Mouse (Mus musculus): ENCODE measurements around the gene Duoxa1. TPM values are rescaled to one million over a fixed set of nuclear protein-coding genes. Genes with fewer than 3 reads are reported as not detected.

Duoxa1 gene
- total RNA-seq, 2 experiments from 2014 or later, result not detected

DNA sequence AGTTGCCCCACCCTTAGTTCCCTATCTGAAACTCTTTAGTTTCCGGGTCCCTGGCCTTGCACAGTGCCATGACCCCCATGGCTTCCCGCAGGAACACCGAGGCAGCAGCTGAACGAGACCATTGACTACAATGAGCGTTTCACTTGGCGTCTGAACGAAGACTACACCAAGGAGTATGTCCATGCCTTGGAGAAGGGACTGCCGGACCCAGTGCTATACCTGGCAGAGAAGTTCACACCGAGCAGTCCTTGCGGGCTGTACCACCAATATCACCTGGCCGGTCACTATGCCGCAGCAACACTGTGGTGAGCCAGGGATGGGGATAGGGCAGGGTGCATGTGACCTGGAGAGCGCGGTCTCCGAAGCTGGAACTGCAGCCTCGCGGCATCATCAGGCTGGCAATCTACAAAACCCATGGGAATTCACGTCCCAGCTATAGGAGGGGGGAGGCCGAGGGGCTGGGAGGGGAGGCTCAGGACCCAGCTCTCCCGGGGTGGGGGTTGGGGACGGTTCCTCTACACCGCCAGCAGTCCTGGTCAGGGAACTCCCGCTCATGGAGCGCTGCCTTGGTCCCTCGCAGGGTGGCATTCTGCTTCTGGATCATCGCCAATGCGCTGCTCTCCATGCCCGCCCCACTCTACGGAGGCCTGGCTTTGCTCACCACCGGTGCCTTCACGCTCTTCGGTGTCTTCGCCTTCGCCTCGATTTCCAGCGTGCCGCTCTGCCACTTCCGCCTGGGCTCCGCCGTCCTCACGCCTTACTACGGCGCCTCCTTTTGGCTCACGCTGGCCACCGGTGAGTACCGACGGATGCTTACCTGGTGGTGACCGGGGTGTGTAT, 12.2 kb downstream of the Duoxa1 start:
- intact Hi-C loops (cut with DNase I), result loop anchor here (5.0 kb wide), 1 partner anchor 109 kb away; no protein-coding TSS in a partner anchor
- DNase-seq (ENCODE audit: low spot score in 2 of 2), result peak; percentile 26 to 36

DNA sequence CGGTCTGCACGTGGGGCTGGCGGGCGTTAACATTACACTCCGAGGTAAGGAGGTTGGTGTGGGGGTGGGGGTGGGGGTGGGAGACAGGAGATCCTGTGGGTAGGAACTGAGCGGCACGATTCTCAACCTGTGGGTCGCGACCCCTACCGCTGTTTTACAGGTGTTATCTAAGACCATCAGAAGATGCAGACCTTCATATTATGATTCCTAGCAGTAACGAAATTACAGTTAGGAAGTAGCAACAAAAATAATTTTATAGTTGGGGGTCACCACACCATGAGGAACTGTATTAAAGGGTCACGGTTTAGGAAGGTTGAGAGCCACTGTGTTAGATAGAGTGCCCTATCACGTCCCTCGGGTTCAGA, 12.9 kb downstream of the Duoxa1 start:
- intact Hi-C loops (cut with DNase I), result loop anchor here (5.0 kb wide), 1 partner anchor 108 kb away; no protein-coding TSS in a partner anchor
- DNase-seq (ENCODE audit: low spot score in 2 of 2), result no peak

DNA sequence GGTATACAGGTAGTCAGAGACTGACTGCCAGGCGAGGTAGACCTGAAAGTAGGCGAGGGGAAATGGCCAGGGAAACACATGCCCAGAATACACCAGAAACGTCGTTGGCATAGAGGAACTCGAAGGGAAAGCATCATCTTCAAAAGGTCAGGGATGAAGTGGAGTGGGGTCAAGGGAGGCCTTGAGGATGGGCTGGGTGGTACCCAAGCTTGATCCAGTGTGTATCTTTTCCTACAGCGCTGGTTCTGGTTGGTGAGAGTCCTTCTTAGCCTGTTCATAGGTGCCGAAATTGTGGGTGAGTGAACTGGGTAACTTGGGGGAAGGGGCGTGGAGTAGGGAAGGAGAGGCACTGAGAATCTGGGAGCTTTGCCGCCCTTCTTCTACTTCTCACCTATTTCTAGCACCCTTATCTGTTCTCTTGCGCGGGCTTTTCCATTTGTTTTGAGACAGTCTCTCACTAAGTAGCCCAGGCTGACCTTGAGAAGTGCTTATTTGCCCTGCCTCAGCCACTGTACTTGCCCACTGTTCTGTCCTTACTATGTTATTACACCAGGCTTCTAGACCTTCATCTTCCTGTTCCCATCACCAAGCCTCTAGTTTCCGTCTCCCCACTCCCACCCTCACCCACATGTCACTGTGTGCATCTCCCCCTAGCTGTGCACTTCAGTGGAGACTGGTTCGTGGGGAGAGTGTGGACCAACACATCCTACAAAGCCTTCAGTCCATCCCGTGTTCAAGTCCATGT, 13.4 kb downstream of the Duoxa1 start:
- intact Hi-C loops (cut with DNase I), result loop anchor here (5.0 kb wide), 1 partner anchor 108 kb away; no protein-coding TSS in a partner anchor

DNA sequence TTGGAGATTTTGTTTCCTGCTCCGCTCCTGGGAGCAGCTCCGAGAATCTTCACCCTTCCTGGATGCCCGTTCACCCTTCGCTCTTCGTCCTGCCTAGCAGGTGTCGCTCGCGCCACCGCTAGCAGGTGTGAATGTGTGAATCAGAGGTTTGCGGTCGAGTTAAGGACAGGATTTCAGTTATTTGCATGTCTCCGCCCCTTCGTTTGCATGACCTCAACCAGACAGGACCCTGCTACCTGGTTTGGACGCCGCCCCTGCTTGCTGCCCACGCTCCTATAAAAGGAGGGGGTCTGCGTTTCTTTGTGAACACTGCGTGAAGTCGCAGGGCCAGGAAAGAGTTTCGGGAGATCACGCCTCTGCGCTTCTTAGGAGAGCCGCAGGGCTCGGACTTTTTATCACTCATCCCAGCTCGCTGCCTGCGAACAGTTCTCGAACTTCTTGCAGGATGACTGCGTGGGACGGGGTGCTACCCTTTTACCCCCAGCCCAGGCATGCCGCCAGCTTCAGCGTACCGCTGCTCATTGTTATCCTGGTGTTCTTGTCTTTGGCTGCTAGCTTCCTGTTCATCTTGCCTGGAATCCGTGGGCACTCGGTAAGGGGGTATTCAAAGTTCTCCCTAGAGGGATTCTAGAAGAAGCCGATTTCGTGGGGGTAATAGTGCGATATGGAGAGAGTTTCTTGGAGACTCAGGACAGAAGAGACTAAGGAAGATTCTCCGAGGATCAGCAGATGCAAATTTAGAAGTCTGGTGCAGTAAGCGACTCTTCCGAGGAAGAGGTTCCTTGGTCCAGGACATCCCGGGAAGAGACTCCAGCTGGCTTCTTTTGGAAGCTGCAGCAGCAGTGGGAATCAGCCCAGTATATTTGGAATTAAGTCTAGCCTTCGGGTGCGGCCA, 14.7 kb downstream of the Duoxa1 start, which contains the start of gene Duoxa2:
TSS of gene Duoxa2 (plus strand) at position 305 of the 895 bp plus-strand sequence.
- no peak for DNase-seq (ENCODE audit: low spot score in 2 of 2)
- intact Hi-C loops (cut with DNase I), result no loop called here

More for the DNA sequence above, 13.4 kb downstream of the Duoxa1 start:
- DNase-seq (ENCODE audit: low spot score in 2 of 2), result no peak

DNA sequence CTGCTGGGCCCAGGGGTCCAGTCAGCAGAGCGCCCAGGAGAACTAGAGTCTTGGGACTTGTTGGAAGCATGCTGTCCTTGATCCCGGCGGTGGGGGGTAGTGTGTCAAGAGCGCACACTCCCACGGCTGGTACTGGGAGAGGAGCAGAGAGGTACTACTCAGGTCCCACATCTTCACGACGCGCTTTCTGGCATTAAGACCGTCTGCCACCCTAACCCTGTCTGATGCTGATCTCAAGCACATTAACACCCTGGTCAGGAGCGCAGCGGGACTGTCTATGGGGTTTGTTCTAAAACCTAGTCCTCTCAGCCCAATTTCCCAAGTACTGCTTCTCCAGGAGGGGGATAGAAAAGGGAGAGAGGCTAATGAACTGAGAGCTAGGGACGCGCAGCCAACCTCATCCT, 15.4 kb downstream of the Duoxa1 start, which contains the start of gene Duox2:
TSS of gene Duox2 (minus strand) at position 354 of the 404 bp plus-strand sequence.
- intact Hi-C loops (cut with DNase I), result no loop called here
- DNase-seq (ENCODE audit: low spot score in 2 of 2), result no peak

DNA sequence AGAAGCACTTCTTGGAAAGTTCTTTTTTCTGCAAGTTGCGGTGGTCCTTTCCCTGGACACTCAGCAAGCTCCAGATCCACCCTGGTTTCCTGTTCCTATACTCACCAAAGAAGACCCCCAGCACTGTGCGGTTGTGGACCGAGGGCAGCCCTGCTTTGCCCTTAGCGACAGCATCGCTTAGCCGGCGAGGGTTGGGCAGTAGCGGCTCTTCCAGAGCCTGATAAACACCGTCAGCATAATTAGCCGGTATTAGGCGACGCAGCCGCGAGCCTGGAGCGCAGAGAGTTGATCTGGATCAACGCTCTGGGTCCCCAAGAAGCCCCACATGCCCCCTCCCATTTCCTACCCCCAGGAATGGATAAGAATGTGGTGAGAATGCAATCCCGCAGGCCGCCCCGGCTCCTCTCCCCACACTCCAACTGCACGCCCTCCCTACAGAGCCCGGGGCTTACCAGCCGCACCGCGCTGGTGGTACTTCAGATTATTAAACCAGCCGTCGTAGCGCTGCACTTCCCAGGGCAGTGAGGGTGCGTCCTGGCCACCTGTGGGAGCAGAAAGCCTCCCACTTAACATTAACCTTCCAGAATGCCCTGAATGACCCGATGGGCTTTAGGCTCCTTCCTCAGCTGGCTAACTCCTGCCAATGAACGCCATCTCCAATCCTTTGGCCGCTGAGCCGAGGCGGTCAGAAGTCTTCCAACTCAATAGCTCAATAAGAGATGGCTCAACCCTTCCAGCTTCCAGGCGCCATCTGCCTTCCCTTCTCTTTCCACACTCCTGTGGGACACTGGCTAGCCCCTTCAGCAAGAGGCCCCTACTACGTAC, 16.0 kb downstream of the Duoxa1 start:
- DNase-seq (ENCODE audit: low spot score in 2 of 2), result no peak
- intact Hi-C loops (cut with DNase I), result no loop called here

DNA sequence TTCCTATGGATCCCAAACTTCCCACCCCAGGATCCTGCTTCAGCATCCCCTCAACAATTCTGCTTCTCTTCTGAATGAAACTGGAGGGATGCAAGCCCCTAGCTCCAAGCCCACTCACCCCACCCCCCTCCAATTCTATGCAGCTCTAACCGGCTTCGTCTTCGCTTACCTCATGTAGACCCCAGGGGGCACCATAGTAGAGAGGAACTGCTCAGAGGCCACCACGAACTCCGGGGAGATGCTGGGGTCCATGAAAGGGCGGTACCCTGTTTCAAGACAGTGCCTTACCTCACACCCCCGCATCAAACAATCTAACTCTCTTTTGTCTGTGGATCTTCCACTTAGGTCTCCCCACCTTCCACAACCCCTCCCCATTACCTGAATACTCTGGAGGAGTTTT, 18.6 kb downstream of the Duoxa1 start:
- intact Hi-C loops (cut with DNase I), result no loop called here
- no peak for DNase-seq (ENCODE audit: low spot score in 2 of 2)

DNA sequence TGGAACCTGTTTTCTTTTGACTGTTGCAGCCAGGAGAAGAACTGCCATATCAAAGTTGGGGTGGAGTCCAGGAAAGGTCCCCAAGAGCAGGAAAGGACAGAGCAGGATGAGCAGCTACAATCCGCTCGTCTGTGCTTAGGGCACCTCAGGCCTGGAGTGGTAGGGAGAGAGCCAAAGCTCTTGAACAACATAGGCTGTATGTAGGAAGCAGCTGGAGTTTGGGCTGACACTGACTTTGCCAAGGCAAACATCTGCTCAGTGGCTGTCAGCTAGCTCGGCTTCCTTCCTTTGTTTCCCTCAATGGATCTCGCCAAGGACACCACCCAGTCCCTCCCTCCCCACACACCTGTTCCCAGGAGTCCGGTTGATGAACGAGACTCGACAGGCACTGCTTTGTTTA, 27.4 kb downstream of the Duoxa1 start:
- DNase-seq (ENCODE audit: low spot score in 2 of 2), result no peak
- intact Hi-C loops (cut with DNase I), result no loop called here

DNA sequence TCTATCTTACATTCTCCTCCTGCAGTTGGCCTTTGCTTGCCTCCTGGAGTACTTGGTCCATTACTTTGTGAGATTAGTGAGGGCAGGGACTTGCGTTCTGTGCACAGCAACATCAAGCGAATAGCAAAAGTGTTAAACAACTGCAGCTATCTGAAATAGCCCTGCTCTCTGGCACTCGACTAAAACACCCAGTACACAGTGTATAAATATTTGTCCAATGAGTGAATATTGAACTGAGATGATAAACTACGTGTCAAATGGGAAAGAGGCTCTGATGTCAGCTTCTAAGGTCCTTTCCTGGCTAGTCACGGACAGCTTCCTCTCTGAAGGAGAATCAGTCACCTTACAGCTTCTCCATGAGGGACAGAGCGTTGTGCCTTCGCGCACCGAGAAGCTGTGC, 29.4 kb downstream of the Duoxa1 start:
- intact Hi-C loops (cut with DNase I), result no loop called here
- DNase-seq (ENCODE audit: low spot score in 2 of 2), result no peak

DNA sequence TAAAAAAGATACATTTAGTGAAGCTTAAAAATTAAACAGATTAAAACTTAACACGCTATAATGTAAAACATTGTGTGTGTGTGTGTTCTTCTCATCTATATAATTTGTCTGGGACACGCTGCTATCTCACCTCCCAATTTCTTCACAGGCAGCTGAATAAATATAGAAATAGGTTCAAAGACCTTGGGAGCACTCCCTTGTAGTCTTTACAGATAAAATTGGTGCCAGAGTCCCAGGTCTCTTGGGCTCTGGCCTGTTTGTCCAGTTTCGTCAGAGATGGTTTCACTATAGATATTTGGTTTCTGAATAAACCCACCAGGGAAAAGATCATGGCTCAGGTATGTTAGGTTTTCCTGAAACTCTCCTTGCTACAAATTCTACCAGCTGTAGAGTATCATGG, 34.8 kb downstream of the Duoxa1 start:
- intact Hi-C loops (cut with DNase I), result no loop called here
- no peak for DNase-seq (ENCODE audit: low spot score in 2 of 2)

DNA sequence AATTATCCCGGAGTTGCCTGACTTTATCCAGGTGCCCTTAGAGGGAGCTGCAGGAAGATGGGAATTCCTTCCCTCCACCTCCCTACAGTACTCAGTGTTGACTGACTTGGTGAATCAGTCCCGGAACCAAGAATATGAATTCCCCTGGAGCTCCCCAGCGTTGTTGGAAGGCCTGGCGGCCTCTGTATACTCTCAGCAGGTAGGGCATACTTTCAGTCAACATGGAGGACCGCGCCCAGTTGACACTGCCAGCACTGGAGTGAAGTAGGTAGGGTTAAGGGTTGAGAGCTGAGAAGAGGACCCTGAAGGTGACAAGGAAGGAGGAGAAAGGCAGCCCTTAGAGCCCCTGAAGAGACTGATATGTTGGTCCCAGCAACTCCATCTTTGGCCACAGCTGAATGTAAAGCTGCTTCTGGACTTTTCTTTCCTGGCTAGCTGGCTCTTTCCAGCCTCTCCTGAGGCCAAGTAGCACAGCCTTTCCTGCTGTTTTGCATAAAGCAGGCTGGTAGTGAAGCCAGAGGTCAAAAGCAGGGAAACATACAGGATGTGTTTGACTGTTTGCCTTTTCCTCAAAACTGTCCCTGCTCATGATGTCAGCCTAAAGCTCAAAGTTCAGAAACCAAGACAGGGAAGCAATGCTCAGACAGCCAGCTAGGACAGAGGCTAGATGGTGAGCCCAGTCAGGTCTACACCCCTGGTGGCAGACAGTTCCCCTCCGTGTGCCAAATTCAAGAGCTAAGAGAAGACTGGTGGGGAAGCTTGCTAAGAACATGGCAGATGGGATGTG, 46.9 kb downstream of the Duoxa1 start:
- no peak for DNase-seq (ENCODE audit: low spot score in 2 of 2)
- intact Hi-C loops (cut with DNase I), result no loop called here

DNA sequence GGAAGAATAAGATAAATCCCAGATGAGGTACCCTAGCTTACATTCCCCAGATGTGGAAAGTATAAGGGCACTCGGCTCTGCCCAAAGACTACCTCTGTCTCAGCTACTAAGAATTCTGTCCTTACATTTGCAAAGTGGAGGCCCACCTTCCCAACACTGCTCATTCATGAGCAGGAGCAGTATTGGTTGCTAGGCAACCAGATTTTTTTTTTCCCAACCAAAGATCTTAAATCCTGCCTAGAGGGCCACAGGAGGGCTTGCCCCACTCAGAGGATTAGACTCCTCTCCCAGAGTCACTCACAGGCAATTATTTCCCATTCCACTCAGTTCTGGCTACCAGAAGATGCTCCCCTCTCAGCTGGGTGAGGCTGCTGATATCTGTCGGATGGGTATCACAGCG, 48.8 kb downstream of the Duoxa1 start:
- no peak for DNase-seq (ENCODE audit: low spot score in 2 of 2)
- intact Hi-C loops (cut with DNase I), result no loop called here

DNA sequence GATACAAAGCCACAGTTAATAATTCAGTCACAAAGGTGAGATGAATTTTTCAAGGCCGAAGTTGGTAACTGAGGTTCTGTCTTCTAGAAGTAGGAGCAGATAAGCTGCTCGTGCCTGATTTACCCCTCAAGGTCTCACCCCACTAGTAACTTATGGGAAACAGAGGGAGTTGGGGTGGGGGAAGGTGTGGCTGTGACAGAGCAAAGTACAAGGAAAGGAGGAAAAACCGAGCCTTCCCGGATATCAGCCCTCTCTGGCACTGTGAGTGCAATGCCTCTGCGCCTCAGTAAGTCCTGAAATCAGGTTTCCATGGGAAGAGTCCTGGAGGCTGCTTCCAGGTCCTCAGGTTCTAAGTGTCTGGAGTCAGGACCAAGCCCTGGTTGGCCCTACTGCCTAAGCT, 52.8 kb downstream of the Duoxa1 start:
- intact Hi-C loops (cut with DNase I), result no loop called here

DNA sequence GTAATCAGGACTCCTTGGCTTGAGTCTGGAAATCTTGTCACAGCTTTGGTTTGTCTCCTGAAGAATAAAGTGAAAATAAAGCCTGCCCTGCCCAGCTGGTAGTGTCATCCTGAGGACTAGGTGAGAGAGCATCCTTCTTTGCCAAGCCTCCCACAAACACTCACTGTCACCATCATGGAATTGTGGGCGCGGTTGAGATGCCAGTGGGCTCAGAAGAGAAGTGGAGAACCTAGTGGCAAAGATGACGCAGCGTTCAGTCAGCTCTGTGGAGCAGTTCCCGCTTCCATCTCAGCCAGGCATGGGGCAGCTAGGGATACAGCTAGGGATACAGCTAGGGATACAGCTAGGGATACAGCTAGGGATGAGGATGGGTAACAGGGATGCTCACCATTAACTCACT, 57.5 kb downstream of the Duoxa1 start:
- peak; percentile 27 for DNase-seq (ENCODE audit: low spot score in 2 of 2)
- intact Hi-C loops (cut with DNase I), result no loop called here

More for the DNA sequence above, 52.8 kb downstream of the Duoxa1 start:
- DNase-seq (ENCODE audit: low spot score in 2 of 2), result no peak
